Mouse (Mus musculus) c-Kit-positive CD71-positive TER-119-positive erythroid progenitor cells, embryonic 14.5 days (primary cell): Measurements from ENCODE around the gene Gm29094.
"Not testable (repeated sequence)": the region's sequence is repeated elsewhere in the genome, so short reads cannot be mapped to it uniquely, and the experiment has no call there.

Experiments used
- DNase-seq: peaks from one replicate; pipeline ENCODE4 v3.0.0-alpha.2; 2013; ENCODE audit warnings: low spot score

Gm29094 gene

GRCm38 (mm10) chr9:89240516-89241019 is 41.4 kb downstream of the Gm29094 start:
- not testable (repeated sequence) for DNase-seq

GRCm38 (mm10) chr9:89253400-89253799 is 54.2 kb downstream of the Gm29094 start:
- DNase-seq, result no peak

- no peak for DNase-seq
Measured at GRCm38 (mm10) chr9:89256556-89257335, 57.6 kb downstream of the Gm29094 start.

GRCm38 (mm10) chr9:89263968-89264367 is 64.8 kb downstream of the Gm29094 start:
- DNase-seq, result no peak

- no peak for DNase-seq
Measured at GRCm38 (mm10) chr9:89264571-89264970, 65.4 kb downstream of the Gm29094 start.
